Mouse (Mus musculus) CH12.LX (cell line): ENCODE measurements around the gene Nrp2. TPM values are rescaled to one million over a fixed set of nuclear protein-coding genes. Genes with fewer than 3 reads are reported as not detected.
A peak's percentile ranks its signal among the peaks of the same experiment; 100 is the strongest.

Experiments used
- DNase-seq: peaks from one replicate; pipeline ENCODE4 v3.0.0-alpha.2; 2013; ENCODE audit errors: extremely low read depth
- H3K27ac ChIP-seq: 2 replicates; pipeline ENCODE4 v1.5.1; 2012; ENCODE audit warnings: low read depth, mild to moderate bottlenecking, control low read depth, moderate library complexity; ENCODE audit not compliant: insufficient read depth
- H3K27me3 ChIP-seq: replicated peaks from 2 replicates; pipeline ENCODE3; 2012; ENCODE audit warnings: inconsistent platforms
- H3K36me3 ChIP-seq, 2 experiments: replicated peaks in 1 of 2; 2 replicates each; pipeline versions ENCODE3 to v1.6.1; 2012; ENCODE audit warnings: inconsistent platforms in 1 of 2, low read length in 1 of 2, mild to moderate bottlenecking in 1 of 2, mixed read lengths in 1 of 2, moderate library complexity in 1 of 2; ENCODE audit not compliant: control insufficient read depth in 1 of 2, insufficient read depth in 1 of 2
- H3K4me1 ChIP-seq, 2 experiments: 2 replicates each; pipeline ENCODE4 v1.6.1; 2012; ENCODE audit warnings: inconsistent platforms in 1 of 2, moderate library complexity in 1 of 2; ENCODE audit not compliant: insufficient read depth in 2 of 2, control insufficient read depth in 1 of 2
- H3K4me2 ChIP-seq: 2 replicates; pipeline ENCODE4 v1.6.1; 2012; ENCODE audit warnings: low read depth, mild to moderate bottlenecking, control low read depth; ENCODE audit not compliant: poor library complexity, insufficient read depth, severe bottlenecking
- H3K4me3 ChIP-seq, 3 experiments: fragments of 150-350 bp in 1 of 3; sonication (generic) in 1 of 3; replicated peaks in 1 of 3; 2 replicates each; pipeline versions ENCODE3 to v1.5.1; 2011 to 2012; ENCODE audit warnings: low read depth in 2 of 3, low read length in 2 of 3, mild to moderate bottlenecking in 2 of 3, moderate library complexity in 2 of 3, control low read depth in 1 of 3, improper control_type of control experiment in 1 of 3, inconsistent platforms in 1 of 3, mixed read lengths in 1 of 3; ENCODE audit not compliant: poor library complexity in 1 of 3
- H3K79me2 ChIP-seq: replicated peaks from 2 replicates; pipeline ENCODE4 v1.6.1; 2012; ENCODE audit warnings: mild to moderate bottlenecking, moderate library complexity; ENCODE audit not compliant: control insufficient read depth, poor library complexity, insufficient read depth, severe bottlenecking; ENCODE audit errors: extremely low read depth
- H3K9ac ChIP-seq: 2 replicates; pipeline ENCODE4 v1.6.1; 2012; ENCODE audit warnings: low read depth, mild to moderate bottlenecking, control low read depth, moderate library complexity; ENCODE audit not compliant: insufficient read depth
- H3K9me3 ChIP-seq: replicated peaks from 2 replicates; pipeline ENCODE3; 2012; ENCODE audit warnings: low read length, inconsistent platforms, mixed read lengths
- BHLHE40 ChIP-seq: IDR thresholded peaks from 2 replicates; pipeline ENCODE4 v1.6.1; 2011; ENCODE audit warnings: mild to moderate bottlenecking, low read depth, low read length, improper control_type of control experiment
- CHD1 ChIP-seq: IDR thresholded peaks from 2 replicates; pipeline ENCODE4 v1.6.1; 2012; ENCODE audit warnings: low read depth, low read length, improper control_type of control experiment, inconsistent platforms
- CHD2 ChIP-seq: IDR thresholded peaks from 2 replicates; pipeline ENCODE4 v1.6.1; 2011; ENCODE audit warnings: low read length, improper control_type of control experiment
- CTCF ChIP-seq, 2 experiments: IDR thresholded peaks in 1 of 2; conservative IDR thresholded peaks in 1 of 2; 2 replicates each; pipeline ENCODE4 v1.5.1; 2011 to 2012; ENCODE audit warnings: low read depth in 2 of 2, low read length in 2 of 2, improper control_type of control experiment in 1 of 2, inconsistent platforms in 1 of 2, mild to moderate bottlenecking in 1 of 2, moderate library complexity in 1 of 2
- E2F4 ChIP-seq: IDR thresholded peaks from 2 replicates; pipeline ENCODE4 v1.6.1; 2011; ENCODE audit warnings: low read depth, low read length, improper control_type of control experiment; ENCODE audit not compliant: insufficient replicate concordance
- ELF1 ChIP-seq: IDR thresholded peaks from 2 replicates; pipeline ENCODE4 v1.6.1; 2014; ENCODE audit warnings: low read depth, mild to moderate bottlenecking, inconsistent platforms, low read length, improper control_type of control experiment
- EP300 ChIP-seq: IDR thresholded peaks from 2 replicates; pipeline ENCODE4 v1.6.1; 2011; ENCODE audit warnings: low read length, improper control_type of control experiment
- ETS1 ChIP-seq: conservative IDR thresholded peaks from 2 replicates; pipeline ENCODE4 v1.6.1; 2012; ENCODE audit warnings: low read depth, mild to moderate bottlenecking, inconsistent platforms, low read length, improper control_type of control experiment, moderate library complexity
- GABPA ChIP-seq: IDR thresholded peaks from 2 replicates; pipeline ENCODE4 v1.6.1; 2012; ENCODE audit warnings: low read depth, low read length, improper control_type of control experiment, inconsistent platforms; ENCODE audit not compliant: insufficient replicate concordance
- HCFC1 ChIP-seq: IDR thresholded peaks from 2 replicates; pipeline ENCODE4 v1.6.1; 2012; ENCODE audit warnings: low read depth, mild to moderate bottlenecking, inconsistent platforms, low read length, improper control_type of control experiment
- JUN ChIP-seq: IDR thresholded peaks from 2 replicates; pipeline ENCODE4 v1.6.1; 2011; ENCODE audit warnings: low read depth, mild to moderate bottlenecking, low read length, improper control_type of control experiment, moderate library complexity; ENCODE audit not compliant: insufficient read depth
- JUND ChIP-seq: conservative IDR thresholded peaks from 2 replicates; pipeline ENCODE4 v1.6.1; 2011; ENCODE audit warnings: low read depth, low read length, improper control_type of control experiment
- KAT2A ChIP-seq: IDR thresholded peaks from 2 replicates; pipeline ENCODE4 v1.6.1; 2012; ENCODE audit warnings: low read length, improper control_type of control experiment, inconsistent platforms; ENCODE audit not compliant: insufficient replicate concordance
- MAFK ChIP-seq: IDR thresholded peaks from 2 replicates; pipeline ENCODE4 v1.6.1; 2011; ENCODE audit warnings: low read length, improper control_type of control experiment; ENCODE audit not compliant: insufficient replicate concordance
- MAX ChIP-seq: IDR thresholded peaks from 2 replicates; pipeline ENCODE4 v1.6.1; 2011; ENCODE audit warnings: low read length, improper control_type of control experiment
- MAZ ChIP-seq: IDR thresholded peaks from 2 replicates; pipeline ENCODE4 v1.6.1; 2012; ENCODE audit warnings: low read depth, mild to moderate bottlenecking, inconsistent platforms, low read length, improper control_type of control experiment, moderate library complexity
- MEF2A ChIP-seq: IDR thresholded peaks from 2 replicates; pipeline ENCODE4 v1.6.1; 2014; ENCODE audit warnings: low read depth, mild to moderate bottlenecking, inconsistent platforms, low read length, improper control_type of control experiment, borderline replicate concordance
- MXI1 ChIP-seq: IDR thresholded peaks from 2 replicates; pipeline ENCODE4 v1.6.1; 2011; ENCODE audit warnings: mild to moderate bottlenecking, low read depth, low read length, improper control_type of control experiment
- MYC ChIP-seq: IDR thresholded peaks from 2 replicates; pipeline ENCODE4 v1.6.1; 2011; ENCODE audit warnings: low read depth, mild to moderate bottlenecking, improper control_type of control experiment, low read length
- NELFE ChIP-seq: IDR thresholded peaks from 2 replicates; pipeline ENCODE4 v1.6.1; 2011; ENCODE audit warnings: low read depth, low read length, improper control_type of control experiment
- NRF1 ChIP-seq: IDR thresholded peaks from 2 replicates; pipeline ENCODE4 v1.6.1; 2014; ENCODE audit warnings: low read depth, mild to moderate bottlenecking, inconsistent platforms, low read length, improper control_type of control experiment, moderate library complexity
- POLR2A ChIP-seq: IDR thresholded peaks from 2 replicates; pipeline ENCODE4 v1.6.1; 2011; ENCODE audit warnings: low read depth, mild to moderate bottlenecking, improper control_type of control experiment, low read length
- POLR2AphosphoS2 ChIP-seq: IDR thresholded peaks from 2 replicates; pipeline ENCODE4 v1.6.1; 2011; ENCODE audit warnings: low read depth, low read length, improper control_type of control experiment
- RCOR1 ChIP-seq: conservative IDR thresholded peaks from 2 replicates; pipeline ENCODE4 v1.6.1; 2012; ENCODE audit warnings: low read depth, mild to moderate bottlenecking, inconsistent platforms, low read length, improper control_type of control experiment
- SIN3A ChIP-seq: IDR thresholded peaks from 2 replicates; pipeline ENCODE4 v1.6.1; 2012; ENCODE audit warnings: low read length, improper control_type of control experiment, inconsistent platforms
- SMC3 ChIP-seq: IDR thresholded peaks from 2 replicates; pipeline ENCODE4 v1.6.1; 2011; ENCODE audit warnings: low read depth, low read length, improper control_type of control experiment
- TBP ChIP-seq: conservative IDR thresholded peaks from 2 replicates; pipeline ENCODE4 v1.6.1; 2011; ENCODE audit warnings: low read depth, low read length, improper control_type of control experiment
- TCF12 ChIP-seq: IDR thresholded peaks from 2 replicates; pipeline ENCODE4 v1.6.1; 2014; ENCODE audit warnings: low read depth, mild to moderate bottlenecking, inconsistent platforms, low read length, improper control_type of control experiment
- UBTF ChIP-seq: IDR thresholded peaks from 2 replicates; pipeline ENCODE4 v1.6.1; 2012; ENCODE audit warnings: low read depth, mild to moderate bottlenecking, inconsistent platforms, low read length, improper control_type of control experiment, moderate library complexity
- USF1 ChIP-seq: IDR thresholded peaks from 2 replicates; pipeline ENCODE4 v1.6.1; 2014; ENCODE audit warnings: low read depth, mild to moderate bottlenecking, inconsistent platforms, low read length, improper control_type of control experiment
- USF2 ChIP-seq: conservative IDR thresholded peaks from 2 replicates; pipeline ENCODE4 v1.6.1; 2011; ENCODE audit warnings: low read depth, low read length, improper control_type of control experiment
- ZKSCAN1 ChIP-seq: IDR thresholded peaks from 2 replicates; pipeline ENCODE4 v1.6.1; 2012; ENCODE audit warnings: low read depth, inconsistent platforms, low read length, improper control_type of control experiment, borderline replicate concordance
- ZMIZ1 ChIP-seq: IDR thresholded peaks from 2 replicates; pipeline ENCODE4 v1.6.1; 2012; ENCODE audit warnings: low read depth, mild to moderate bottlenecking, inconsistent platforms, low read length, improper control_type of control experiment
- dilution Hi-C: fragments of 300-500 bp; cut with MboI; formaldehyde crosslinking; loops from 2 replicates; pipeline ENCODE4 v1.14.3; 2020; ENCODE audit warnings: low sequenced_read_pairs; ENCODE audit not compliant: extremely low pct_unique_long_range_greater_than_20kb, extremely low pct_ligation_motif_present
- in situ Hi-C: fragments of 300-500 bp; cut with MboI; formaldehyde crosslinking; loops from 3 replicates; pipeline ENCODE4 v1.14.3; 2019; ENCODE audit warnings: low sequenced_read_pairs, low pct_ligation_motif_present, low pct_unique_long_range_greater_than_20kb, mixed read lengths
- polyA plus RNA-seq: library from polyadenylated mRNA; unstranded; fragments of >175 nt; gene quantifications from 2 replicates; pipeline ENCODE4 v1.2.1, GENCODE M21; 2012; ENCODE audit warnings: low read depth; ENCODE audit not compliant: insufficient read length
- total RNA-seq, 2 experiments: library from RNA; depleted of rRNA; stranded (reverse); fragments of 300-350 nt in 1 of 2; fragments of >200 nt in 1 of 2; gene quantifications; 2 replicates each; pipeline ENCODE4 v1.2.3; 2012 to 2014

The Nrp2 gene
- total and polyA plus RNA-seq, 3 experiments, result 16.4 to 24.4 (median 17.3) TPM

DNA sequence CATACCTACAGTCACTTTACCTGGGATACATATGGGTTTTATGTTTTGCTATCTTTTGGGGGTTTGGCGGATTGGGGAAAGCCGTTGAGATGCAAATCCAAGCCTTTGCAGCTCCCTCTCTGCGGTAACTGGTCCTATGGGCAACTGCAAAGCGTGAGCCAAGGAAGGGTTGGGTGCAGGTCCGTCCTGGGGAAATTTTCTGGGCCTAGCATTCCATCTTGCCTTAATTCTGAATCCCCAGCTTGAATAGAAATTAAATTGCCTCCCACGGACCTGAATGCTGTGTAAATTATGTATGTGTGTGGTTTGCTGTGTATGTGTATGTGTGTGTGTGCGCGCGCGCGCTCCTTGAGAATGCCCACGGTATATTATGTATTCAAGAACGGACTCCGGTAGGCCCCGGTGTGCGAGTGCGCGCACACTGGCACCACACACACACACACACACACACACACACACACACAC is 2.5 kb downstream of the Nrp2 start:
- Histone ChIP-seq H3K27me3 (no peaks in the 10 kb centered on the region), H3K9me3 (no peaks in the 10 kb centered on the region), H3K4me1 (peaks cover 4 to 50% of the 10 kb centered on the region in 2 experiments), H3K4me2 (peak overlapping the region; percentile 59)
- in situ Hi-C loops, result loop anchor here (25.0 kb wide), 3 partner anchors 518 to 1568 kb away; no protein-coding TSS in a partner anchor
- TF ChIP-seq E2F4 (no peak), TCF12 (peak; percentile 9; the same call in 1 of the 2 replicates), POLR2AphosphoS2 (no peak), MXI1 (peak; percentile 52), CHD1 (no peak), RCOR1 (no peak), MAZ (no peak; the same call in 1 of the 2 replicates), BHLHE40 (peak; percentile 41; the same call in 1 of the 2 replicates), SIN3A (peak; percentile 61; the same call in 1 of the 2 replicates), EP300 (0 out of 2 replicates have a peak, but pooled peaks have one; percentile 9), MYC (no peak), CTCF (conservative IDR thresholded peaks at IDR 0.05 in 1 of 2, IDR thresholded peaks at IDR 0.05 in 1 of 2; ENCODE audit: low read depth in 2 of 2, low read length in 2 of 2) (no peak), TBP (no peak), ETS1 (no peak), POLR2A (no peak), MEF2A (no peak), JUND (no peak), USF2 (no peak), USF1 (no peak), KAT2A (no peak), SMC3 (no peak), MAFK (no peak), ZMIZ1 (no peak), UBTF (no peak), MAX (peak; percentile 1; the same call in 1 of the 2 replicates), CHD2 (no peak), NRF1 (peak; percentile 45), ZKSCAN1 (no peak), NELFE (peak; percentile 9; the same call in 1 of the 2 replicates), JUN (no peak), ELF1 (0 out of 2 replicates have a peak, but pooled peaks have one; percentile 22), HCFC1 (no peak), GABPA (no peak)
- TF ChIP-seq, all 38 proteins: peak for 9
- peaks cover 35% of the 10 kb centered on the region for H3K79me2 ChIP-seq
- dilution Hi-C loops, result no loop called here
- peak overlapping the region; percentile 16; the same call in 1 of the 2 replicates for H3K27ac ChIP-seq
- peak overlapping the region; percentile 67 to 75 (median 73) for H3K4me3 ChIP-seq
- peak overlapping the region; percentile 60 for H3K9ac ChIP-seq
- H3K36me3 ChIP-seq, result peaks cover 0 to 10% of the 10 kb centered on the region in 2 experiments
- DNase-seq, result no peak
